Mouse (Mus musculus): ENCODE data around the gene Scml2.
"Not testable (repeated sequence)": the region's sequence is repeated elsewhere in the genome, so short reads cannot be mapped to it uniquely, and the experiment has no call there.

Gene Scml2

GRCm38 (mm10) chrX:161116893-161117292 lies at the start of gene Scml2:
Scml2 (plus strand) TSS chrX:161117193.
- not testable (repeated sequence) for DNase-seq (ENCODE audit: low spot score in 2 of 2)

- DNase-seq (ENCODE audit: low spot score in 2 of 2): not testable (repeated sequence)
These were observed 41.4 kb upstream of the Scml2 start for GRCm38 (mm10) chrX:161075576-161075975.

- DNase-seq (ENCODE audit: low spot score in 2 of 2): peak; percentile 17 to 24
These were observed 45.5 kb downstream of the Scml2 start for GRCm38 (mm10) chrX:161162314-161163068.

- DNase-seq (ENCODE audit: low spot score in 2 of 2): peak in 1 of 2 experiments; percentile 2
These were observed 46.0 kb downstream of the Scml2 start for GRCm38 (mm10) chrX:161163069-161163416.

GRCm38 (mm10) chrX:161287156-161287555 lies 170.2 kb downstream of the Scml2 start, which contains the start of gene Gm15262:
Gm15262 (plus strand) TSS chrX:161287456.
- DNase-seq (ENCODE audit: low spot score in 2 of 2): not testable (repeated sequence)
